Comparison of ENCODE assay signal across 8 mouse cellular contexts in the genomic region with DNA sequence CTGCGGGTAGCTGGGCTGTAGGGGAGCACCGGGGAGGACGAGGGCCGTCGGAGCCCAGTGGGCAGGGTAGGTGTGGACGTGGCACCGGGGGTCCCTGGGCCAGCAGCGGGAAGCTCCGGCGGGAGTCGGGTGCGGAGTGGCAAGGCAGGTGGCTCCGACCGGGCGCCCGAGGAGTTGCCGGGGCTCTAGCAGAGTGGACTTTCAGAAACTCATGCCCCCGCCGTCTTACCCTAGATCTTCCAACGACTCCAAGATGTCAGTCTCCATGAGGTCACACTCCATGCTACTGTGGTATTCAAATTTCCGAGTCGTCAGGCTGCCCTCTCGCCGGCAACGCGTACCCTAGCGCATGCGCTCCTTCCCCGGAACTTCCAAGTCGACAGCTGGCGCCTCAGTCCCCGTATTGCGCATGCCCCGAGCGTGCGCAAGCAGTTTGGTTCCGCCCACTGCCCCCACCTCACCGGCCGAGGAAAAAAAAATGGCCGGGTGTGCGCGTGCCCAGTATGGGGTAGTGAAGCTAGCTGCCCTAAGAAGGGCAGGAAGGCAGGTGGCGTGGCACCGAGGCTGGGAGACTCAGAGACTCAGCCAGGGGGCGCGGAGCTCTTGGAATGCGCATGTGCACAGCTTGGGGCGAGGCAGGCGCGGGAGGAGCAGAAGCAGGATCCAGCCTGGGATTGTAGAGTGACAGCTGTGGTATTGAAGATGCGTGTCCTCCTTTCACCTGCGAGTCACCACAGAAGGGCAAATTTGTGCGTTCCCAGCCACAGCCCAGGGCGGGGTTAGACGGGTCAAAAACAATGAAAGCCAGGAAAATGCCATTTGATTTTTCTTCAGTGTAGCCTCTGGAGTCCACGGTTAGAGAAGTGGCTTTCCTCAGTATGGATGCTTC. TPM values are rescaled to one million over a fixed set of nuclear protein-coding genes. Genes with fewer than 3 reads are reported as not detected.
DNase-seq lines count a peak whose midpoint lies in the region; ATAC-seq lines count a peak whose summit lies in the region.

Gene Fam98a (minus strand): TSS at position 435 of the 889 bp plus-strand sequence.

- intact Hi-C loops in gastrocnemius, postnatal 14 days (cut with DNase I; ENCODE audit: low total_unique reads) = no loop called here
- intact Hi-C loops in left cerebral cortex, postnatal 10 days (cut with DNase I) = no loop called here

- peak; percentile 93 for ATAC-seq in inflammation-experienced regulatory T-cells, adult 6 months
- ATAC-seq in megakaryocyte-erythroid progenitor cell, adult 5-6 weeks (replicated peaks; ENCODE audit: low FRiP score, low TSS enrichment, poor library complexity, severe bottlenecking) = peak; percentile 97

- DNase-seq in adrenal gland, adult (ENCODE audit: inconsistent age in 2 of 2, low spot score in 1 of 2) = peak; percentile 99 to 100
- DNase-seq in embryo, embryonic 10.5 days (ENCODE audit: low spot score) = peak; percentile 99
- DNase-seq in gastrocnemius, postnatal 14 days = peak; percentile 98
- peak; percentile 97 to 99 for DNase-seq in left cerebral cortex, postnatal 10 days (ENCODE audit: extremely low spot score in 1 of 2, low spot score in 2 of 2)
- DNase-seq in right cerebral cortex, postnatal 25 days = peak; percentile 97
- peak; percentile 98 for DNase-seq in urinary bladder, postnatal 4 days (ENCODE audit: low spot score in 2 of 2)

RNA-seq across cellular contexts. Expression of gene Fam98a, which starts in this region (rescaled TPM):
- 10 to 100 TPM; 28.0 to 39.4 TPM for total RNA-seq in gastrocnemius, postnatal 14 days (2021)
- 10 to 100 TPM; 10.5 to 13.6 (median 12.5) TPM for polyA plus RNA-seq in inflammation-experienced regulatory T-cells, adult 6 months (2017; shearing (Covaris generic))
- 10 to 100 TPM; 52.9 to 61.7 TPM for total RNA-seq in left cerebral cortex, postnatal 10 days (2021)
- total RNA-seq in megakaryocyte-erythroid progenitor cell, adult 5-6 weeks (2014; fragmentation: Nextera tagmentation) = 43.4 and 64.2 TPM in 2 replicates
- total RNA-seq in megakaryocyte-erythroid progenitor cell, adult 5-6 weeks (2017) = 31.8 and 33.9 TPM in 2 replicates

Comparison
In these comparisons a context has a peak if more than half of its experiments do, and no peak if none do; other contexts are left out.
1. Peak in every context shown above with its lines: DNase-seq and ATAC-seq.